In the genomic region with DNA sequence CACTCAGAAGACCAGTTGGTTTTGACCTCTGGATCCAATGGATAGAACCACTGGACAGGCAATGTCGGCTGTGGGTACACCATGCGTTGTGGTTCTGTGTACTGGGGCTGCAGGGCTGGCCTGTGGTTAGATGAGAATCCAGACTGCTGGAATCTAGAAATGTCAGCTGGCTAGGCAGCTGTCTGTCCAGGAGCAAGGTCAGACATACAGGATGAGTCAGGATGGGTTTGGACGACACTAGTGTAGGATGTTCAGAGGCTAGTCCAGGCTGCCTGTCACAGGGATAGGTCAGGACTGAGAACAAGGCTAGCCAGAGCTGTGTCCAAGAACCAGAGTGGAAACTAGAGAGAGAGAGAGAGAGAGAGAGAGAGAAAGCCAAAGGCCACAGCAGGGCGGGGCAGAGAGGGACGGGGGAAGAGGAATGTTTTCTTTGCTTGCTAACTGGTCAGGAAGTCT, we compare ENCODE assay signal across 11 mouse cellular contexts. TPM values are rescaled to one million over a fixed set of nuclear protein-coding genes. Genes with fewer than 3 reads are reported as not detected.
DNase-seq lines count a peak whose midpoint lies in the region; ATAC-seq and TF ChIP-seq lines count a peak whose summit lies in the region.
"Had no signal": no experiment of that assay in that cellular context is flagged by ENCODE, and none has a peak within 500 bp of the region (broad histone marks: within the 10 kb centered on the region; RNA-seq: fewer than 3 reads in every experiment).

No protein-coding gene starts in this region.

- H3K27ac ChIP-seq in kidney, adult 2 months (ENCODE audit: insufficient read depth, low read depth, low read length) = 0 out of 2 replicates have a peak overlapping the region, but pooled peaks have one; percentile 7
- H3K27ac ChIP-seq: liver, embryonic 12.5 days; midbrain, embryonic 15.5 days had no signal

- intact Hi-C loops in left cerebral cortex, postnatal 4 days (cut with DNase I) = no loop called here

- no peak overlapping the region for H3K4me3 ChIP-seq in kidney, adult 2 months (ENCODE audit: insufficient read depth, low read depth, low read length)
- H3K4me3 ChIP-seq: erythroblast, embryonic 14.5 days; liver, embryonic 12.5 days; midbrain, embryonic 15.5 days had no signal

- no peak for TF ChIP-seq POLR2A in kidney, adult 2 months (IDR thresholded peaks at IDR 0.05; ENCODE audit: low read depth, low read length)

- TF ChIP-seq CTCF in kidney, adult 2 months (conservative IDR thresholded peaks at IDR 0.05; ENCODE audit: insufficient read depth, insufficient read length, low read depth, low read length) = no peak

- WGBS in kidney, adult 2 months = 50% methylated on average over 5 of the region's 5 CpGs

- ATAC-seq in erythroblast, adult 5-6 weeks (replicated peaks; ENCODE audit: low FRiP score, poor library complexity, severe bottlenecking) = no peak
- ATAC-seq: liver, embryonic 12.5 days had no signal

- no peaks in the 10 kb centered on the region for H3K36me3 ChIP-seq in kidney, adult 2 months (ENCODE audit: control insufficient read depth, insufficient read depth, low read length)
- H3K36me3 ChIP-seq: midbrain, embryonic 15.5 days had no signal

- no peaks in the 10 kb centered on the region for H3K27me3 ChIP-seq in kidney, adult 2 months (replicated peaks; ENCODE audit: control insufficient read depth, insufficient read depth, low read length)
- H3K27me3 ChIP-seq: liver, embryonic 12.5 days; midbrain, embryonic 15.5 days had no signal

- H3K4me1 ChIP-seq in kidney, adult 2 months (ENCODE audit: control insufficient read depth, insufficient read depth, low read length) = peaks cover 13% of the 10 kb centered on the region
- H3K4me1 ChIP-seq: midbrain, embryonic 15.5 days had no signal

- DNase-seq in adrenal gland, postnatal 10 days = peak; percentile 26
- DNase-seq in adrenal gland, postnatal 4 days (ENCODE audit: low spot score in 2 of 2) = no peak
- DNase-seq in kidney, adult 2 months = peak; percentile 42
- no peak for DNase-seq in kidney, adult 11 months
- peak; percentile 8 for DNase-seq in adrenal gland, postnatal 25 days
- DNase-seq in kidney, postnatal 25 days = peak; percentile 37 to 62
- DNase-seq in left cerebral cortex, postnatal 4 days = no peak

RNA-seq across cellular contexts. Expression of a gene that starts 40.8 kb away (rescaled TPM):
- 10 to 100 TPM; 15.8 to 16.7 TPM for total RNA-seq in adrenal gland, postnatal 10 days (2021)
- 10 to 100 TPM; 20.2 to 26.7 TPM for total RNA-seq in adrenal gland, postnatal 4 days (2021)
- 37.0 and 38.3 TPM in 2 replicates for polyA plus RNA-seq in kidney, adult 2 months (2012; rRNA removed)
- 10.8 and 11.2 TPM in 2 replicates for total RNA-seq in adrenal gland, postnatal 25 days (2021)
- total RNA-seq in erythroblast, adult 5-6 weeks (2015; ENCODE audit: low replicate concordance) = 7.3 and 10.4 TPM in 2 replicates
- 9.6 and 11.0 TPM in 2 replicates for total RNA-seq in erythroblast, adult 5-6 weeks (2017; ENCODE audit: low replicate concordance)
- total RNA-seq in left cerebral cortex, postnatal 4 days (2021) = 10 to 100 TPM; 12.9 to 14.3 TPM

Comparison
In these comparisons a context has a peak if more than half of its experiments do, and no peak if none do; other contexts are left out.
1. DNase-seq: peak in adrenal gland, postnatal 10 days (single experiment), kidney, adult 2 months (single experiment), adrenal gland, postnatal 25 days (single experiment) and kidney, postnatal 25 days (2 of 2); none in adrenal gland, postnatal 4 days (0 of 2), kidney, adult 11 months (single experiment) and left cerebral cortex, postnatal 4 days (single experiment).